Mouse (Mus musculus): ENCODE measurements around the gene Bcor. TPM values are rescaled to one million over a fixed set of nuclear protein-coding genes. Genes with fewer than 3 reads are reported as not detected.

The Bcor gene
- total and polyA plus RNA-seq, 2 experiments from 2014 or later, result 12.9 to 45.5 TPM

DNA sequence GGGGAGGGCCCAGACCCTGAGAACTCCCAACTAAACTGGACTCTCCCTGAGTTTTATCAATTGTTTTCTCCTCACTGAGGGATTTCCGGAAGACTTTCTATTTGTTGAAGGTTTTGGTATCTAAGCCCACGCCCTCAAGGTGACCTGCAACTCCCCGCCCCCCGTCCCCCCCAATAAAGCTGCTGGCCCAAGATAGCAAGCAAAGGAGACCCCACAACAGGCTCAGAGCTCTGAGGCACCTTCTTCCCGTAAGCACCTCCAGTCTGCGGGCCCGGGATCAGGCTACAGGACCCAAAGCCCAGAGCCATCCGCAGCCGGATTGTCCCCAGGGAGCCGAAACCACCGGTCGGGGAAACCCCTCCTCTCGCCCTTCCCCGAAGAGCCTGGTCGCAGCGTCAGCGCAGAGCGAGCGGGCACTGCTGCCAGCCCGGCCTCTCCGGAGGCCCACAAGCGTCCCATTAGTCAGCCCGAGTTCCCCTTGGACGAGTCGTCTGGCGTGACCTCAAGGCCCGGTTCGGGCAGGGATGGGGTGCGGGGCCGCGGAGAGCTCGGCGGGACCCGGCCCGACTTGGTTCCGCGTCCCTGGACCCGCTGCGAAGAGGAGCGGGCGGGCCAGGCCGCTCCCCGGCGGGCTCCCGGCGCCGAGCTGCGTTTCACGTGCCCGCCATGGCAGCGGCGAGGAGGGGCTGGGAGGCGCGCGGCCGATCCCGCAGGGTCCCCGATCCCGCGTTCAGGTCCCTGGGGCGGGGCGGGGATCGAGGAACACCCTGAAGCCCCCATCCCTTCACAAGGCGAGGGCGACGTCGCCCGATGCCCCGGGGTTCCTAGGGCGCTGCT, 73.3 kb downstream of the Bcor start:
- Histone ChIP-seq H3K9ac (replicated peaks; ENCODE audit: low read length, poor library complexity, severe bottlenecking) (peak overlapping the region; percentile 67), H3K27ac (ENCODE audit: low read depth, low read length) (peak overlapping the region; percentile 81; the same call in 1 of the 2 replicates), H3K36me3 (ENCODE audit: insufficient read depth, low read length) (no peaks in the 10 kb centered on the region), H3K27me3 (ENCODE audit: insufficient read depth, low read length) (peaks cover 10% of the 10 kb centered on the region; the same call in 1 of the 2 replicates), H3K4me3 (ENCODE audit: low read depth, low read length) (peak overlapping the region; percentile 48), H3K4me1 (ENCODE audit: insufficient read depth, low read length) (no peaks in the 10 kb centered on the region), H3K9me3 (ENCODE audit: low read length) (no peaks in the 10 kb centered on the region), H3K4me2 (ENCODE audit: low read depth, low read length, poor library complexity, severe bottlenecking) (peak overlapping the region; percentile 85)
- ATAC-seq (ENCODE audit: low FRiP score) (no peak), DNase-seq (ENCODE audit: low spot score) (no peak)
- no peak for TF ChIP-seq CTCF (IDR thresholded peaks at IDR 0.05)
- WGBS, result 3% methylated on average over 64 of the region's 70 CpGs

- DNase-seq (ENCODE audit: low spot score), result no peak
- no peaks in the 10 kb centered on the region for H3K4me1 ChIP-seq (ENCODE audit: insufficient read depth, low read length)
- no peak for TF ChIP-seq CTCF (IDR thresholded peaks at IDR 0.05)
- ATAC-seq (ENCODE audit: low FRiP score), result no peak
- H3K27me3 ChIP-seq (ENCODE audit: insufficient read depth, low read length), result peaks cover 18% of the 10 kb centered on the region; the same call in 1 of the 2 replicates
- no peak overlapping the region for H3K9ac ChIP-seq (replicated peaks; ENCODE audit: low read length, poor library complexity, severe bottlenecking)
- H3K36me3 ChIP-seq (ENCODE audit: insufficient read depth, low read length), result no peaks in the 10 kb centered on the region
- H3K27ac ChIP-seq (ENCODE audit: low read depth, low read length), result no peak overlapping the region
- no peak overlapping the region for H3K4me2 ChIP-seq (ENCODE audit: low read depth, low read length, poor library complexity, severe bottlenecking)
- H3K4me3 ChIP-seq (ENCODE audit: low read depth, low read length), result no peak overlapping the region
- no peaks in the 10 kb centered on the region for H3K9me3 ChIP-seq (ENCODE audit: low read length)
- 37% methylated on average over 10 of the region's 10 CpGs for WGBS
Observed at GRCm38 (mm10) chrX:12085949-12086348, 74.2 kb downstream of the Bcor start.

DNA sequence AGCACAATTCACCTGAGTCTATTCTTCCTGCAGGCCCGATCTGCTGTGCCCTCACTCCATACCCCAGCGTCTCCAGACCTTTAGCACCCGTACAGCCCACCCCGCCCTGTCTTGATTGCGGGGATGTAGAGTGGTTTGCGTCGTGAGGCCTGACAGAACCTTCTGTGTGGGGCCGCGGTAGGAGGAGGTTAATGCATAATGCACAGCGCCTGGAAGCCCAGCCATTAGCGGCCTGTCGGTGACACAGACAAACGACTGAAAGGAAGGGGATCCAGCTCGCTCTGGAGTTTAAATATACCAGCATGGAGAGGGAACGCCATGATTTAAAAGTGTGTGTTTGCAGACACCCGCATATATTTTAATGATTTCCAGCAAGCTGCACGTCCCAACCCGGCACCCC, 74.9 kb downstream of the Bcor start:
- no peak for TF ChIP-seq CTCF (IDR thresholded peaks at IDR 0.05)
- no peak for ATAC-seq (ENCODE audit: low FRiP score)
- 31% methylated on average over 18 of the region's 18 CpGs for WGBS
- H3K4me3 ChIP-seq (ENCODE audit: low read depth, low read length), result no peak overlapping the region
- no peak overlapping the region for H3K4me2 ChIP-seq (ENCODE audit: low read depth, low read length, poor library complexity, severe bottlenecking)
- no peaks in the 10 kb centered on the region for H3K4me1 ChIP-seq (ENCODE audit: insufficient read depth, low read length)
- no peak overlapping the region for H3K27ac ChIP-seq (ENCODE audit: low read depth, low read length)
- no peak overlapping the region for H3K9ac ChIP-seq (replicated peaks; ENCODE audit: low read length, poor library complexity, severe bottlenecking)
- H3K9me3 ChIP-seq (ENCODE audit: low read length), result no peaks in the 10 kb centered on the region
- H3K27me3 ChIP-seq (ENCODE audit: insufficient read depth, low read length), result peaks cover 14% of the 10 kb centered on the region; the same call in 1 of the 2 replicates
- no peaks in the 10 kb centered on the region for H3K36me3 ChIP-seq (ENCODE audit: insufficient read depth, low read length)
- no peak for DNase-seq (ENCODE audit: low spot score)

DNA sequence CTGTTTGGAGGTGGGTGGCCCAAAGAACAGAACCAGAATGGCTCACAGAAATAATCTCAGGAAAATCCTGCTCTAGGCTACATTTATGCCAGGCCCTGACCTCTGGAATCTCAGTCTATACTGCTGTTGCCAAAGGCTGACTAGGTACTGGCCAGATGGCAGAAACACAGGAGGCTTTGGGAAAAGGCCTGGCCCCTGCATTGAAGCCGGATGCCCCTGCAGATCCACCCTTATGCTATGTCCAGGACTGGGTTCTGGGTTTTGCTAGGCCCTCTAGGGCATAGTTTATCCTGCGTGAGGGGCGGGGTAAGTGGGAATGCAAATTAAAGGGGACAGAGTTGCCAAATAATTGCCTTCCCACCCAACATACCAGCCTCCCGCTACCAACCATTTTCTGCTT, 75.5 kb downstream of the Bcor start:
- no peaks in the 10 kb centered on the region for H3K9me3 ChIP-seq (ENCODE audit: low read length)
- 43% methylated on average over 4 of the region's 4 CpGs for WGBS
- H3K9ac ChIP-seq (replicated peaks; ENCODE audit: low read length, poor library complexity, severe bottlenecking), result no peak overlapping the region
- DNase-seq (ENCODE audit: low spot score) (no peak), ATAC-seq (ENCODE audit: low FRiP score) (no peak)
- no peak overlapping the region for H3K4me2 ChIP-seq (ENCODE audit: low read depth, low read length, poor library complexity, severe bottlenecking)
- no peaks in the 10 kb centered on the region for H3K36me3 ChIP-seq (ENCODE audit: insufficient read depth, low read length)
- no peak for TF ChIP-seq CTCF (IDR thresholded peaks at IDR 0.05)
- H3K27ac ChIP-seq (ENCODE audit: low read depth, low read length), result no peak overlapping the region
- no peak overlapping the region for H3K4me3 ChIP-seq (ENCODE audit: low read depth, low read length)
- H3K27me3 ChIP-seq (ENCODE audit: insufficient read depth, low read length), result peaks cover 18% of the 10 kb centered on the region; the same call in 1 of the 2 replicates
- no peaks in the 10 kb centered on the region for H3K4me1 ChIP-seq (ENCODE audit: insufficient read depth, low read length)

DNA sequence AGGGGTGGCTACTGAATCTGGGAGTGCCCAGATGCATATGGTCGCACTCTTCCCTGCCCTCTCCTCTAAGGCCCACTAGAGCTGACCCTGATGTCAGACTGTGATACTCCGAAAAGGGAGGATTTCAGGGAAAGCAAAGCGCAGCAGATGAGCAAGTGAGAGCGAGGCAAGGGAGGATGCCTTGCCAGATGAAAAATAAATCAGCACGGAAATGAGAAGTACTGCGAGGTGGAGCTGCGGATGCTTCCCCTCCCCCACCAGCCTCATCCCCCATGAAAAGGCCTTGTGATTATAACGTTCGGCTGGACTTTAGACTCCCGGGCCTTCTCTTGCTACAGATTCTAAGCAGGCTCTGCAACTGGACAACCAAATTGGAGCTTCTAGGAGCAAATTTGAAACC, 76.5 kb downstream of the Bcor start:
- no peak for TF ChIP-seq CTCF (IDR thresholded peaks at IDR 0.05)
- no peak for ATAC-seq (ENCODE audit: low FRiP score)
- Histone ChIP-seq H3K27ac (ENCODE audit: low read depth, low read length) (no peak overlapping the region), H3K4me2 (ENCODE audit: low read depth, low read length, poor library complexity, severe bottlenecking) (no peak overlapping the region), H3K9me3 (ENCODE audit: low read length) (no peaks in the 10 kb centered on the region), H3K27me3 (ENCODE audit: insufficient read depth, low read length) (peaks cover 22% of the 10 kb centered on the region; the same call in 1 of the 2 replicates), H3K36me3 (ENCODE audit: insufficient read depth, low read length) (no peaks in the 10 kb centered on the region), H3K9ac (replicated peaks; ENCODE audit: low read length, poor library complexity, severe bottlenecking) (no peak overlapping the region), H3K4me3 (ENCODE audit: low read depth, low read length) (no peak overlapping the region), H3K4me1 (ENCODE audit: insufficient read depth, low read length) (no peaks in the 10 kb centered on the region)
- DNase-seq (ENCODE audit: low spot score), result no peak
- 48% methylated on average over 10 of the region's 10 CpGs for WGBS

- WGBS, result 25% methylated on average over 16 of the region's 16 CpGs
- no peaks in the 10 kb centered on the region for H3K36me3 ChIP-seq (ENCODE audit: insufficient read depth, low read length)
- DNase-seq (ENCODE audit: low spot score), result no peak
- H3K4me3 ChIP-seq (ENCODE audit: low read depth, low read length), result no peak overlapping the region
- no peak for TF ChIP-seq CTCF (IDR thresholded peaks at IDR 0.05)
- no peaks in the 10 kb centered on the region for H3K9me3 ChIP-seq (ENCODE audit: low read length)
- H3K27ac ChIP-seq (ENCODE audit: low read depth, low read length), result no peak overlapping the region
- no peak overlapping the region for H3K4me2 ChIP-seq (ENCODE audit: low read depth, low read length, poor library complexity, severe bottlenecking)
- peaks cover 27% of the 10 kb centered on the region; the same call in 1 of the 2 replicates for H3K27me3 ChIP-seq (ENCODE audit: insufficient read depth, low read length)
- no peak overlapping the region for H3K9ac ChIP-seq (replicated peaks; ENCODE audit: low read length, poor library complexity, severe bottlenecking)
- no peaks in the 10 kb centered on the region for H3K4me1 ChIP-seq (ENCODE audit: insufficient read depth, low read length)
- ATAC-seq (ENCODE audit: low FRiP score), result no peak
Observed at GRCm38 (mm10) chrX:12082736-12083135, 77.4 kb downstream of the Bcor start.
